Mouse (Mus musculus): ENCODE data around the gene Fbxl17. TPM values are rescaled to one million over a fixed set of nuclear protein-coding genes. Genes with fewer than 3 reads are reported as not detected.

Gene Fbxl17
- polyA plus RNA-seq, 1 experiment from 2014 or later = 3.8 TPM

GRCm38 (mm10) chr17:63343076-63343475 is 156.7 kb downstream of the Fbxl17 start:
- DNase-seq (ENCODE audit: low spot score) = no peak

DNA sequence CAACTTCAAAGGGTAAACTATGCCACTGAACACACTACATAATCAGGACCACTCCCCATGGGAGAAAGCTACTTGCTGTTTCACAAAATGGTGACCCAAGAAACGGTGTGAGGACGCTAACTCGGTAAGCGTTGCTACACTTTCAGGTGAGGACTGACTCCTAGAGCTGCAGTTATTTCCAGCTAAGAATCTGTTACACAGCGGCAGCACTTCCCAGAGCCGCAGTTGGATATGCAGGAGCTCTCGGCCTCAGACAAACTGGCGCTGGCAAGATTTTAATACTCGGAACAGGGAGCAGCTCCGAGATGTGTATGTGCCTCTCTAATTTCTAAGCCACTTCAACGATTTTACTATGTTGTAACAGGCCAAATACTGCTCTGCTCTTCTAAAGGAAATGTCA is 157.4 kb downstream of the Fbxl17 start:
- no peaks in the 10 kb centered on the region for H3K27me3 ChIP-seq (replicated peaks; ENCODE audit: low read depth, poor library complexity, severe bottlenecking)
- 86% methylated on average over 11 of the region's 11 CpGs for WGBS

More at GRCm38 (mm10) chr17:63343076-63343475, 156.7 kb downstream of the Fbxl17 start:
- peaks cover 13% of the 10 kb centered on the region for H3K36me3 ChIP-seq (replicated peaks)
- H3K4me3 ChIP-seq = no peak overlapping the region
- H3K4me1 ChIP-seq = peaks cover 7% of the 10 kb centered on the region; the same call in 1 of the 2 replicates
- H3K27ac ChIP-seq (replicated peaks) = no peak overlapping the region
- WGBS = 85% methylated on average over 4 of the region's 4 CpGs
- H3K9me3 ChIP-seq = peaks cover 4% of the 10 kb centered on the region; the same call in 1 of the 2 replicates
- no peaks in the 10 kb centered on the region for H3K27me3 ChIP-seq (replicated peaks; ENCODE audit: low read depth, poor library complexity, severe bottlenecking)

GRCm38 (mm10) chr17:63341203-63341602 is 158.6 kb downstream of the Fbxl17 start:
- no peak overlapping the region for H3K4me3 ChIP-seq
- H3K36me3 ChIP-seq (replicated peaks) = no peaks in the 10 kb centered on the region
- peaks cover 7% of the 10 kb centered on the region; the same call in 1 of the 2 replicates for H3K4me1 ChIP-seq
- no peaks in the 10 kb centered on the region for H3K9me3 ChIP-seq
- DNase-seq (ENCODE audit: low spot score) = no peak
- H3K27ac ChIP-seq (replicated peaks) = no peak overlapping the region
- WGBS = 88% methylated on average over 3 of the region's 3 CpGs
- H3K27me3 ChIP-seq (replicated peaks; ENCODE audit: low read depth, poor library complexity, severe bottlenecking) = no peaks in the 10 kb centered on the region

More for the DNA sequence above, 157.4 kb downstream of the Fbxl17 start:
- Histone ChIP-seq H3K9me3 (peaks cover 4% of the 10 kb centered on the region; the same call in 1 of the 2 replicates), H3K27ac (replicated peaks) (no peak overlapping the region), H3K4me1 (peaks cover 7% of the 10 kb centered on the region; the same call in 1 of the 2 replicates), H3K36me3 (replicated peaks) (peaks cover 11% of the 10 kb centered on the region), H3K4me3 (no peak overlapping the region)
- no peak for DNase-seq (ENCODE audit: low spot score)

- WGBS = 92% methylated on average over 2 of the region's 2 CpGs
- no peaks in the 10 kb centered on the region for H3K4me1 ChIP-seq
- H3K27ac ChIP-seq (replicated peaks) = no peak overlapping the region
- DNase-seq (ENCODE audit: low spot score) = no peak
- H3K27me3 ChIP-seq (replicated peaks; ENCODE audit: low read depth, poor library complexity, severe bottlenecking) = no peaks in the 10 kb centered on the region
- no peaks in the 10 kb centered on the region for H3K9me3 ChIP-seq
- H3K36me3 ChIP-seq (replicated peaks) = no peaks in the 10 kb centered on the region
- H3K4me3 ChIP-seq = no peak overlapping the region
These were observed 170.9 kb downstream of the Fbxl17 start for GRCm38 (mm10) chr17:63328888-63329287.

GRCm38 (mm10) chr17:63326227-63326626 is 173.6 kb downstream of the Fbxl17 start:
- WGBS = 90% methylated on average over 5 of the region's 5 CpGs
- H3K27me3 ChIP-seq (replicated peaks; ENCODE audit: low read depth, poor library complexity, severe bottlenecking) = no peaks in the 10 kb centered on the region
- no peak for DNase-seq (ENCODE audit: low spot score)
- H3K4me3 ChIP-seq = no peak overlapping the region
- peaks cover 7% of the 10 kb centered on the region for H3K4me1 ChIP-seq
- no peak overlapping the region for H3K27ac ChIP-seq (replicated peaks)
- no peaks in the 10 kb centered on the region for H3K9me3 ChIP-seq
- no peaks in the 10 kb centered on the region for H3K36me3 ChIP-seq (replicated peaks)

- Histone ChIP-seq H3K36me3 (replicated peaks) (no peaks in the 10 kb centered on the region), H3K4me3 (no peak overlapping the region), H3K4me1 (peaks cover 10% of the 10 kb centered on the region), H3K27ac (replicated peaks) (no peak overlapping the region), H3K9me3 (no peaks in the 10 kb centered on the region), H3K27me3 (replicated peaks; ENCODE audit: low read depth, poor library complexity, severe bottlenecking) (no peaks in the 10 kb centered on the region)
- 90% methylated on average over 2 of the region's 2 CpGs for WGBS
- no peak for DNase-seq (ENCODE audit: low spot score)
These were observed 175.1 kb downstream of the Fbxl17 start for GRCm38 (mm10) chr17:63324672-63325071.

- no peak overlapping the region for H3K4me3 ChIP-seq
- DNase-seq (ENCODE audit: low spot score) = peak; percentile 65
- peaks cover 10% of the 10 kb centered on the region for H3K4me1 ChIP-seq
- H3K9me3 ChIP-seq = no peaks in the 10 kb centered on the region
- no peaks in the 10 kb centered on the region for H3K27me3 ChIP-seq (replicated peaks; ENCODE audit: low read depth, poor library complexity, severe bottlenecking)
- WGBS = 30% methylated on average over 2 of the region's 2 CpGs
- H3K27ac ChIP-seq (replicated peaks) = no peak overlapping the region
- no peaks in the 10 kb centered on the region for H3K36me3 ChIP-seq (replicated peaks)
These were observed 175.8 kb downstream of the Fbxl17 start for GRCm38 (mm10) chr17:63324039-63324438.

DNA sequence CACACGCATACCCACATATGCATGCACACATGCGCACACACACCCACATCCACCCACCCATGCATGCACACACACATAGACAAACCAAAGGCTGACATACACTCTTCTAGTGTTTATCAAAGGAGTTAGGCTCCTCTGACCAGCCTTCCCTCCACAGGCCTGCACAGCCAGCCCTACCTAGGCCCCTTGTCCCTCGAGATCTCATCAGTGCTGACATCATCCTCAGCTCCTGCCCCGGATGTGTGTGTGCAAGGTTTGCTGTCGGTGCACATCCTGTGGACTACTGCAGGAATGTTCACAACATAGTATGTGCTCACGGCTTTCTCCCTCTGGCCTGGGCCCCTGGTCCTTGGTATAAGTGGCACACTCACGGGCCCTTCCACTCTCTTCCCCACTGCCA is 177.0 kb downstream of the Fbxl17 start:
- Histone ChIP-seq H3K27me3 (replicated peaks; ENCODE audit: low read depth, poor library complexity, severe bottlenecking) (no peaks in the 10 kb centered on the region), H3K27ac (replicated peaks) (no peak overlapping the region), H3K4me3 (no peak overlapping the region), H3K9me3 (no peaks in the 10 kb centered on the region), H3K36me3 (replicated peaks) (no peaks in the 10 kb centered on the region), H3K4me1 (peaks cover 10% of the 10 kb centered on the region)
- no peak for DNase-seq (ENCODE audit: low spot score)
- 92% methylated on average over 7 of the region's 7 CpGs for WGBS

DNA sequence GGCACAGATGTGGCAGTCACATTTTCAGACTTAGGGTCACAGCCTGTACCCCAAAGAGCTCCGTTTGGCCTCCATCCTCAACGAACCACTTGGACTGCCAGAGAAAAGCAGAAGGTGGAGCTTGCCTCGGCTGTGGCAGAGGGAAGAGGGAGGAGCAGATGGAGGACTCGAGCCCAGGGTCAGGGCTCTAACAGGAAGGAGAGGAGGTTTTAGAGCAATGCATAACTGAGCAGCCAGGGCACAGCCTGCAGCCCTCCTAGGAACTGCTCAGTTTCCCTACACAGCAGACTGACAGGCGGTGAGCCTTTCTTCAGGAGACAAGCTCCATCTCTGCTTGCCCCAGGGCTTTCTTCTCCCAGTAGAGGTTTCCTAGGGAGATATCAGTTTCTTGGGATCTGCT is 178.5 kb downstream of the Fbxl17 start:
- H3K4me3 ChIP-seq = no peak overlapping the region

GRCm38 (mm10) chr17:63317518-63317917 is 182.3 kb downstream of the Fbxl17 start:
- Histone ChIP-seq H3K9me3 (peaks cover 6% of the 10 kb centered on the region; the same call in 1 of the 2 replicates), H3K4me1 (peaks cover 19% of the 10 kb centered on the region), H3K27ac (replicated peaks) (no peak overlapping the region), H3K27me3 (replicated peaks; ENCODE audit: low read depth, poor library complexity, severe bottlenecking) (no peaks in the 10 kb centered on the region), H3K4me3 (no peak overlapping the region), H3K36me3 (replicated peaks) (0 out of 2 replicates have a peak, but pooled peaks cover 4% of the 10 kb centered on the region)
- no peak for DNase-seq (ENCODE audit: low spot score)
- 84% methylated on average over 7 of the region's 7 CpGs for WGBS

More for the DNA sequence above, 178.5 kb downstream of the Fbxl17 start:
- peak; percentile 19 for DNase-seq (ENCODE audit: low spot score)
- H3K27me3 ChIP-seq (replicated peaks; ENCODE audit: low read depth, poor library complexity, severe bottlenecking) = no peaks in the 10 kb centered on the region
- peak overlapping the region; percentile 40; the same call in 1 of the 2 replicates for H3K27ac ChIP-seq (replicated peaks)
- H3K36me3 ChIP-seq (replicated peaks) = no peaks in the 10 kb centered on the region
- 25% methylated on average over 5 of the region's 5 CpGs for WGBS
- H3K4me1 ChIP-seq = peaks cover 13% of the 10 kb centered on the region
- H3K9me3 ChIP-seq = no peaks in the 10 kb centered on the region

DNA sequence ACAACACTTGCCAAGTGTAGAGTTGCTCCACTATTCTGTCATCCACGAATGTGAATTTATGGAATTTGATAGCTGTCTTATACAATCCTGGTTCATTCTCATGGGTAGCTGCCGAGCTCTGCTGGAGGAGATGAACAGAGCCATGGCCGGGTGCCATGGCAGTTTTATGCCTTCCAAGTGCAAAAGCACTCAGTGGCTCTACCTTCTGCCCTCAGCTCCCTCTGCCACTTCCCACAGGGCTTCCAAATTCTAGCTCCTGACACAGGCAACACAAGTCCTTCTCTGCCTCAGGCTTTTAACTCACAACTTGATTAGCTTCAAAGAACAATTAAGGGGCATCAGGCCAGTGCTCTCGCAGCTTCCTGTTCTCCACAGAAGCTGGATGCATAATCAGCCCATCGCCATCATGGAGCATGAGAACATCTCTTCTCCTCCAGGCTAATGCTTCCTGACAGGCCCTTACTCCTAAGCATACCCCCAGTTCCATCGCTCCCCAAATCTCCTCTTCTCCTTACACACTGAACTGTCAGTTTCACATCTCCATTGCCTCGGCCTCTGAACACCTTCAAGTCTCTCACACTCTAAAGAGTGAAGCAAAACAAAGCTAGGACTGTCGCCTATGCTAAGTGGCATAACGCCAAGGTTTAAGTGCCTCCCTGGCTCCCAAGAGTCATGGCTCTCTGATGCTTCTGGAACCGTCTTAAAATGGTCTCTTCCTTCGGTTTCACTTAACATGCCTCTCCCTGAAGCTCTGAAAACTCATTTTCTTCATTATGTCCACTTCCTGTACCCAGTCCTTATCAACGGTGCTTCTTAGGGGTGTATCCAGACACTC is 184.0 kb downstream of the Fbxl17 start:
- Histone ChIP-seq H3K4me3 (no peak overlapping the region), H3K4me1 (peaks cover 9% of the 10 kb centered on the region; the same call in 1 of the 2 replicates), H3K9me3 (peaks cover 6% of the 10 kb centered on the region; the same call in 1 of the 2 replicates), H3K27ac (replicated peaks) (no peak overlapping the region), H3K27me3 (replicated peaks; ENCODE audit: low read depth, poor library complexity, severe bottlenecking) (no peaks in the 10 kb centered on the region), H3K36me3 (replicated peaks) (0 out of 2 replicates have a peak, but pooled peaks cover 4% of the 10 kb centered on the region)
- 81% methylated on average over 12 of the region's 12 CpGs for WGBS
- no peak for DNase-seq (ENCODE audit: low spot score)

DNA sequence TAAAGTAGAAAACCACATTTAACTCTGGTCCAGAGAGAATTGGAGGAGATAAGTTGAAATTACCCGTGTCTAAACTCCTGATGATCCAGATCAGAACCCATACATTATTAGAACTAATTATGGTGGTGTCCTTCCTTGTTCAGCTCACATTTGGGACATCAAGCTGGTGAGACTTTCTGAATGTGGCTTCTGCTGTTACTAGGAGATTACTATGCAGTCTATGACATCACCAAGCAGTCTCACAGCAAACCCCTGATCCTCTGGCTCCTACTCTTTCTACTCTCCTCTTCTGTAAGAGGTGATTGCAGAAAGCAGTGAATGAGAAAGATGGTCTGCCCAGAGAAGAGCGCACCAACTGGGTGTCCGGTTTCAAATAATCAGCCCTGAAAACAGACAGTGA is 187.0 kb downstream of the Fbxl17 start:
- no peak for DNase-seq (ENCODE audit: low spot score)
- Histone ChIP-seq H3K36me3 (replicated peaks) (0 out of 2 replicates have a peak, but pooled peaks cover 4% of the 10 kb centered on the region), H3K4me3 (no peak overlapping the region), H3K27me3 (replicated peaks; ENCODE audit: low read depth, poor library complexity, severe bottlenecking) (no peaks in the 10 kb centered on the region), H3K9me3 (peaks cover 6% of the 10 kb centered on the region; the same call in 1 of the 2 replicates), H3K27ac (replicated peaks) (no peak overlapping the region), H3K4me1 (peaks cover 9% of the 10 kb centered on the region; the same call in 1 of the 2 replicates)
- WGBS = 91% methylated on average over 3 of the region's 3 CpGs

- Histone ChIP-seq H3K4me3 (no peak overlapping the region), H3K36me3 (replicated peaks) (0 out of 2 replicates have a peak, but pooled peaks cover 4% of the 10 kb centered on the region), H3K27me3 (replicated peaks; ENCODE audit: low read depth, poor library complexity, severe bottlenecking) (no peaks in the 10 kb centered on the region), H3K27ac (replicated peaks) (no peak overlapping the region), H3K4me1 (peaks cover 6% of the 10 kb centered on the region; the same call in 1 of the 2 replicates), H3K9me3 (peaks cover 6% of the 10 kb centered on the region; the same call in 1 of the 2 replicates)
- DNase-seq (ENCODE audit: low spot score) = no peak
- 92% methylated on average over 10 of the region's 10 CpGs for WGBS
These were observed 187.5 kb downstream of the Fbxl17 start for GRCm38 (mm10) chr17:63312330-63312729.

All from embryonic facial prominence, embryonic 10.5 days (tissue).